Mouse (Mus musculus): Measurements from ENCODE around the gene Ctbs. TPM values are rescaled to one million over a fixed set of nuclear protein-coding genes. Genes with fewer than 3 reads are reported as not detected.

The Ctbs gene
- polyA plus RNA-seq, 1 experiment from 2014 or later: 8.4 TPM

DNA sequence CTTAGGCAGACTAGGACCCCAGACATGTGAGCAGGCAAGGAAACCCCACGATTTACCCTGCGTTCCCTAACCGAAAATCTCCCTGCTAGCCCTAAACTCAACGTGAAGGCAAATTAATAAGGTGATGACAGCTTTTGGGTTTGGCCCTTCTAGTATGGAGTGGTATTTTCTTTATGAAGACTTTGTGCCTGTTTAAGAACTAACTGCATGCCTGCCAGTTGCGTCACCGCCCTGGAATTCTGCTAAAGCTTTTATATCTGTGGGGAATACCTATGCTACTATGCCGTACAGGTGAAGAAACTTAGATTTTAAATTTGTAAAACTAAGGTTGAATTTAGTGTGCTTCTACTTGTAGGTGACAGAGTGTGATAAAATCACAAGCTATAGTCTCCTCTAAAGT lies 37.1 kb upstream of the Ctbs start:
- Histone ChIP-seq H3K36me3 (ENCODE audit: control insufficient read depth, insufficient read depth, low read length) (peaks cover 9% of the 10 kb centered on the region; the same call in 1 of the 2 replicates), H3K27me3 (replicated peaks; ENCODE audit: control insufficient read depth, insufficient read depth, low read length) (no peaks in the 10 kb centered on the region), H3K4me3 (ENCODE audit: low read depth, low read length) (no peak overlapping the region), H3K27ac (ENCODE audit: low read depth, low read length) (no peak overlapping the region), H3K9me3 (ENCODE audit: control insufficient read depth, low read length) (no peaks in the 10 kb centered on the region), H3K9ac (ENCODE audit: low read depth, low read length) (no peak overlapping the region), H3K4me1 (replicated peaks; ENCODE audit: control insufficient read depth, insufficient read depth, low read length) (peaks cover 44% of the 10 kb centered on the region), H3K4me2 (no peak overlapping the region)
- no peak for DNase-seq (ENCODE audit: low spot score)
- WGBS: 94% methylated on average over 7 of the region's 7 CpGs
- ATAC-seq (replicated peaks; ENCODE audit: low FRiP score): no peak

DNA sequence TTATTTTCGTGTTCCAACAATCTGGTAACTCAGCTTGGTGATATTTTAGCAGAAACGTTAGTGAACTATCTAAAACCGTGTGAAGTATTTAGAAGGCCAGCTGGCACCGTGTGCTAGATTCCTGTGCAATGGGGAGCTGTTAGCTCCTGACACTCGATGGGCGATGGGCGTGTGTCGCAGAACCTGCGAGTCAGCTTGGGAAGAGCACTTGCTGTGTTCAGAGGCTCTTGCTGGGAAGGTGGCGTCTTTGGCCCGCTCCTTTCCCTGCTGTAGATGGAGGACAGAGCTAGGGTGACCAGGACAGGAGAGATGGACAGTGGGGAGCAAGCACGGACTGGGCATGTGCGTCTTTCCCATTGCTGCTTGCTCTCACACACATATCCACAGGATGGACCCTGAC lies 36.6 kb upstream of the Ctbs start:
- ATAC-seq (replicated peaks; ENCODE audit: low FRiP score): no peak
- WGBS: 92% methylated on average over 13 of the region's 13 CpGs
- no peaks in the 10 kb centered on the region for H3K27me3 ChIP-seq (replicated peaks; ENCODE audit: control insufficient read depth, insufficient read depth, low read length)
- H3K9ac ChIP-seq (ENCODE audit: low read depth, low read length): no peak overlapping the region
- no peaks in the 10 kb centered on the region for H3K9me3 ChIP-seq (ENCODE audit: control insufficient read depth, low read length)
- H3K4me2 ChIP-seq: no peak overlapping the region
- no peak for DNase-seq (ENCODE audit: low spot score)
- H3K4me3 ChIP-seq (ENCODE audit: low read depth, low read length): no peak overlapping the region
- no peak overlapping the region for H3K27ac ChIP-seq (ENCODE audit: low read depth, low read length)
- peaks cover 8% of the 10 kb centered on the region; the same call in 1 of the 2 replicates for H3K36me3 ChIP-seq (ENCODE audit: control insufficient read depth, insufficient read depth, low read length)
- peaks cover 44% of the 10 kb centered on the region for H3K4me1 ChIP-seq (replicated peaks; ENCODE audit: control insufficient read depth, insufficient read depth, low read length)

DNA sequence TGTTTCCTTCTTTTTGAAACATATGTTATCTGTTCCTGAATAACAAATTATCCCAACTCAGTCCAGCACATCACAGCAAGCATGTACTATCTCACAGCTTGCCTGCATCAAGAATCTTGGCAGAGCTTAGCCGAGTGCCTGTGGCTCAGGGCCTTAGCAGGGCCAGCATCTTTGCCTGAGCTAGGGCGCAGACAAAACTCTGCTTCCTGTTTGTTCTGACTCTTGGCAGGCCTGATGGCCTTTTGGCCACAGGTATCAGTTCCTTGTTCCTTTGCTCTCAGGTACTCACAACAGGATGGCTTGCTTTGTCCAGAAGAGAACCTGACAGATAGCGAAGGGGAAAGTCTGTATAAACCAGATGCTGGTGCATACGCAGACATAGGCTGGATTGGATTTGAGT lies 35.6 kb upstream of the Ctbs start:
- no peak for DNase-seq (ENCODE audit: low spot score)
- no peak overlapping the region for H3K9ac ChIP-seq (ENCODE audit: low read depth, low read length)
- no peak overlapping the region for H3K4me2 ChIP-seq
- no peak for ATAC-seq (replicated peaks; ENCODE audit: low FRiP score)
- H3K4me3 ChIP-seq (ENCODE audit: low read depth, low read length): no peak overlapping the region
- no peak overlapping the region for H3K27ac ChIP-seq (ENCODE audit: low read depth, low read length)
- WGBS: 83% methylated on average over 4 of the region's 4 CpGs
- peaks cover 42% of the 10 kb centered on the region for H3K4me1 ChIP-seq (replicated peaks; ENCODE audit: control insufficient read depth, insufficient read depth, low read length)
- no peaks in the 10 kb centered on the region for H3K27me3 ChIP-seq (replicated peaks; ENCODE audit: control insufficient read depth, insufficient read depth, low read length)
- H3K9me3 ChIP-seq (ENCODE audit: control insufficient read depth, low read length): no peaks in the 10 kb centered on the region
- peaks cover 11% of the 10 kb centered on the region; the same call in 1 of the 2 replicates for H3K36me3 ChIP-seq (ENCODE audit: control insufficient read depth, insufficient read depth, low read length)

DNA sequence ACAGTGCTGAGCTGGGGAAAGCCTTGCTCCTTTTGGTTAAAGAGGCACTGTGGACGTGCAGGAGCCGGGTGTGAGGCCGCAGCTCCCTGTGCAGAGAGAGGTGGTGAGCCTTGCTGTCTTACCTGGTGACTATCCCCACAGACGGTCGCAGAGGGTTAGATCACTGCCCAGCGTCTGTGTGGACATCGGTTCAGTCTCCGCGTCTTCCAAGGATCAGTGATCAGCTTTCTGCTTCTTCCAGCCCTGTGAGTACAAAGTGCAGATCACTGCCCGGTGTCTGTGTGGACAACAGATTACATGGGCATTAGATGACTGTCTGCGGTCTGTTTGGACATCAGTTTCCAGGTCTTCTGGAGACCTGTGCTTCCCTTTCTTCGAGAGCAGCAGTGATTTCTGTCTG lies 35.0 kb upstream of the Ctbs start:
- Histone ChIP-seq H3K27me3 (replicated peaks; ENCODE audit: control insufficient read depth, insufficient read depth, low read length) (no peaks in the 10 kb centered on the region), H3K4me1 (replicated peaks; ENCODE audit: control insufficient read depth, insufficient read depth, low read length) (peaks cover 39% of the 10 kb centered on the region), H3K9ac (ENCODE audit: low read depth, low read length) (no peak overlapping the region), H3K9me3 (ENCODE audit: control insufficient read depth, low read length) (no peaks in the 10 kb centered on the region), H3K27ac (ENCODE audit: low read depth, low read length) (no peak overlapping the region), H3K36me3 (ENCODE audit: control insufficient read depth, insufficient read depth, low read length) (peaks cover 17% of the 10 kb centered on the region), H3K4me3 (ENCODE audit: low read depth, low read length) (no peak overlapping the region), H3K4me2 (no peak overlapping the region)
- no peak for ATAC-seq (replicated peaks; ENCODE audit: low FRiP score)
- DNase-seq (ENCODE audit: low spot score): no peak
- 94% methylated on average over 12 of the region's 12 CpGs for WGBS

DNA sequence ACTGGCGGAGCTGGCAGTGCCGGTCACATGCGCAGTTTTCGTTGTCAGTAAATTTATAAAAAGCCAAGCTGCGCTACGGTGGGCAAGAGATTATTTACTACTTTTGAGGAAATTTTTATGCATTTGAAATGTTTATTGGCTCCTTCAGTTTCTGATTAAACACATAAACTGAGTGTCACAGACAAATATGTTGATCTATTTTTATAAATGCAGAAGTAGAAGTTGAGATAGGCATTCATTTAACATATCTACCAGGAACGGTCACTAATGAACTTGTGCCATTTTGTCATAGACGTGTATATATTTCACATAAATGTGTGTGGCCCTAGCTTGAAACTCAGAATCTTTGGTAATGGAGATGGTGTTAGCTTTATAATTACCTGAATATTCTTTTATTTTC lies 31.7 kb upstream of the Ctbs start:
- Histone ChIP-seq H3K4me1 (replicated peaks; ENCODE audit: control insufficient read depth, insufficient read depth, low read length) (peaks cover 13% of the 10 kb centered on the region; the same call in 1 of the 2 replicates), H3K9me3 (ENCODE audit: control insufficient read depth, low read length) (no peaks in the 10 kb centered on the region), H3K27me3 (replicated peaks; ENCODE audit: control insufficient read depth, insufficient read depth, low read length) (no peaks in the 10 kb centered on the region), H3K27ac (ENCODE audit: low read depth, low read length) (no peak overlapping the region), H3K36me3 (ENCODE audit: control insufficient read depth, insufficient read depth, low read length) (peaks cover 24% of the 10 kb centered on the region), H3K4me2 (no peak overlapping the region), H3K4me3 (ENCODE audit: low read depth, low read length) (no peak overlapping the region), H3K9ac (ENCODE audit: low read depth, low read length) (no peak overlapping the region)
- DNase-seq (ENCODE audit: low spot score) (no peak), ATAC-seq (replicated peaks; ENCODE audit: low FRiP score) (no peak)
- WGBS: 91% methylated on average over 8 of the region's 8 CpGs

DNA sequence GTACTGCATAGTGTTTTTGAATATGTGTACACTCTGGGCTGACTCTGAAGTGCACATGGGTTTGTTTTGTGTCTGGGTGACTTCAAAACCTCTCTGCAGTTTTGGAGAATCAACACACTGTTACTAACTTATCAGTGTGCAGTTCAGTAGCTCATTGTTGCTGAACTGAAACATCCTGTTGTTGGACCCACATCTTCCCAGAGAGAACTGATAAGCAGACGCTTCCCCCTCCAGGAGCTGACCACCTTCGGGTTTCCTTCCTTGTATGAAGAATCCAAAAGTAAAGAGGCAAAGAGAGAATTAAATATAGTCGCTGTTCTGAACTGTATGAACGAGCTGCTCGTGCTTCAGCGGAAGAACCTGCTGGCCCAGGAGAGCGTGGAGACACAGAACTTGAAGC lies 30.7 kb upstream of the Ctbs start:
- Histone ChIP-seq H3K4me3 (ENCODE audit: low read depth, low read length) (no peak overlapping the region), H3K36me3 (ENCODE audit: control insufficient read depth, insufficient read depth, low read length) (peaks cover 26% of the 10 kb centered on the region), H3K27ac (ENCODE audit: low read depth, low read length) (no peak overlapping the region), H3K9me3 (ENCODE audit: control insufficient read depth, low read length) (no peaks in the 10 kb centered on the region), H3K4me1 (replicated peaks; ENCODE audit: control insufficient read depth, insufficient read depth, low read length) (peaks cover 9% of the 10 kb centered on the region; the same call in 1 of the 2 replicates), H3K27me3 (replicated peaks; ENCODE audit: control insufficient read depth, insufficient read depth, low read length) (no peaks in the 10 kb centered on the region), H3K4me2 (no peak overlapping the region), H3K9ac (ENCODE audit: low read depth, low read length) (no peak overlapping the region)
- ATAC-seq (replicated peaks; ENCODE audit: low FRiP score): no peak
- no peak for DNase-seq (ENCODE audit: low spot score)
- 50% methylated on average over 7 of the region's 7 CpGs for WGBS

DNA sequence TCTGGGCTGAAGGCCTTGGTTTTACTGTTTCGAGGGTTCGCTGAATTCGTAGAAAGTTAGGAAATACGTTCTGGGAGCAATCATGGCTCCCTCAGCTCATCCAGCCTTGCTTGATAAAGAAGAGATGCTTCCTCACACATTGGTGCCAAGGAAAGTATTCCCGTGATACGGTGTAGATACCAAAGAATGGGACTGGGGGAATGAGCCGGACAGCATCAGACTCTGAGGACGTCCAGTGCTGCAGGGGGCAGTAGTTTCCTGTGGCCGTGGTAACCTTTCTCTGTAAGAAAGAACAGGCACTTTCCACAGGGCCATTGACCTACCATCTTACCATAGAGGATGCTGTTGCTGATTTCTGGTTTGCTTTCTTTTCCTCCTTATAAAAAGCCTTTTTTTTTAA lies 30.1 kb upstream of the Ctbs start:
- no peak overlapping the region for H3K4me3 ChIP-seq (ENCODE audit: low read depth, low read length)
- peaks cover 26% of the 10 kb centered on the region for H3K36me3 ChIP-seq (ENCODE audit: control insufficient read depth, insufficient read depth, low read length)
- no peak overlapping the region for H3K4me2 ChIP-seq
- no peaks in the 10 kb centered on the region for H3K27me3 ChIP-seq (replicated peaks; ENCODE audit: control insufficient read depth, insufficient read depth, low read length)
- no peaks in the 10 kb centered on the region for H3K9me3 ChIP-seq (ENCODE audit: control insufficient read depth, low read length)
- DNase-seq (ENCODE audit: low spot score) (no peak), ATAC-seq (replicated peaks; ENCODE audit: low FRiP score) (no peak)
- no peak overlapping the region for H3K9ac ChIP-seq (ENCODE audit: low read depth, low read length)
- no peak overlapping the region for H3K27ac ChIP-seq (ENCODE audit: low read depth, low read length)
- peaks cover 11% of the 10 kb centered on the region for H3K4me1 ChIP-seq (replicated peaks; ENCODE audit: control insufficient read depth, insufficient read depth, low read length)
- WGBS: 82% methylated on average over 9 of the region's 9 CpGs

DNA sequence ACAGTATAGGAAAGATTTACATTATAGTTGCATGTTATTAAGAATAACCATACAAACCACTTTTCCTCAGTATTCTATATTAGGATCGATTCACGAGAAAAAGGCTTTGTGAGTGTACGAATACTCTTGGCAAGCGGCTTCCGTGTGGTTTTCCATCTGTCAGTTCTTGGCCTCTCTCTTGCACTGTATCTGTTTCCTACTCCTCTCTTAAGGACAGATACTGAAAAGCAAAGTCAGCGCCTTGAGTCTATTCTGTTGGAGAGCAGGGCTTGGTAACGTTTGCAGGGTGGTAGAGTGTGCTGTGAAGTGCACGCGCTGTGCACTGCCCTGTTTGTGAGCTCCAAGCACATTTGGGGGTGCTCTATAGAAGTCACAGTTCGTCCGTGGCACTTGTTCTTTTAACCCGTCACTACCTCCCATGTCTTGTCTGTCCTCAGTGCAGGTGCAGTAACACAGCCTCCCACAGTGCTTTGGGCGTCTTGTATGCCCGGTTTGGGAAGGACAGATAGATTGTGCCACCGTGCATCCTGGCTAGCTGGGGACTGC lies 29.5 kb upstream of the Ctbs start:
- ATAC-seq (replicated peaks; ENCODE audit: low FRiP score) (no peak), DNase-seq (ENCODE audit: low spot score) (no peak)
- Histone ChIP-seq H3K27ac (ENCODE audit: low read depth, low read length) (no peak overlapping the region), H3K9me3 (ENCODE audit: control insufficient read depth, low read length) (no peaks in the 10 kb centered on the region), H3K4me1 (replicated peaks; ENCODE audit: control insufficient read depth, insufficient read depth, low read length) (peaks cover 13% of the 10 kb centered on the region), H3K27me3 (replicated peaks; ENCODE audit: control insufficient read depth, insufficient read depth, low read length) (no peaks in the 10 kb centered on the region), H3K4me2 (no peak overlapping the region), H3K36me3 (ENCODE audit: control insufficient read depth, insufficient read depth, low read length) (peaks cover 26% of the 10 kb centered on the region), H3K4me3 (ENCODE audit: low read depth, low read length) (no peak overlapping the region), H3K9ac (ENCODE audit: low read depth, low read length) (no peak overlapping the region)
- 84% methylated on average over 15 of the region's 15 CpGs for whole genome bisulfite sequencing

DNA sequence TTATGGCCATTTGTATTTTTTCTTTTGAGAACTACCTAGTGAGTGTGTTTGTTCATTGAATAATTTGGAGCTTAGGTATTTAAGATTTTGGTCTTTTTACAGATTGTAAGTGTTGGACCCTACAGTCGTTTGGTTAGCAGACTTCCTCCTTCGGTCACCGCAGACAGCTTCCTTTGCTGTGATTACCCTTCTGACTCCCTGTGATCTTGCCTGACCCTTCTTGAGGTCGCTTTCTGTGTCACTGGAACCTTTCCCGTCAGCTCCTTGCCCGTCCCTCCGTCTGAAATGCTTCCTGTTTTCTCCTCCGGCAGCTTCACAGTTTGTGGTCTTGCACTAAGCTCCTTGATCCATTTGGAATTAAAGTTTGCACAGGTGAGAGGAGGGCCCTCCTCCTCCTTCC lies 27.8 kb upstream of the Ctbs start:
- no peaks in the 10 kb centered on the region for H3K27me3 ChIP-seq (replicated peaks; ENCODE audit: control insufficient read depth, insufficient read depth, low read length)
- no peak overlapping the region for H3K4me2 ChIP-seq
- H3K9ac ChIP-seq (ENCODE audit: low read depth, low read length): no peak overlapping the region
- H3K9me3 ChIP-seq (ENCODE audit: control insufficient read depth, low read length): no peaks in the 10 kb centered on the region
- no peak overlapping the region for H3K4me3 ChIP-seq (ENCODE audit: low read depth, low read length)
- no peak for ATAC-seq (replicated peaks; ENCODE audit: low FRiP score)
- H3K36me3 ChIP-seq (ENCODE audit: control insufficient read depth, insufficient read depth, low read length): peaks cover 38% of the 10 kb centered on the region
- 44% methylated on average over 8 of the region's 8 CpGs for WGBS
- no peak overlapping the region for H3K27ac ChIP-seq (ENCODE audit: low read depth, low read length)
- DNase-seq (ENCODE audit: low spot score): no peak
- peaks cover 13% of the 10 kb centered on the region for H3K4me1 ChIP-seq (replicated peaks; ENCODE audit: control insufficient read depth, insufficient read depth, low read length)

Measured in liver, embryonic 11.5 days (tissue).